Mouse (Mus musculus) cerebellum, adult 2 months (tissue): ENCODE results near the gene Ldlrad3.

Source experiments
- CTCF ChIP-seq: fragments of 200-500 bp; IDR thresholded peaks from 2 replicates; pipeline ENCODE4 v1.5.1; 2011; ENCODE audit warnings: low read depth, mild to moderate bottlenecking, control low read depth, low read length, moderate library complexity, borderline replicate concordance; ENCODE audit not compliant: insufficient read depth
- POLR2A ChIP-seq: fragments of 200-500 bp; IDR thresholded peaks from 2 replicates; pipeline ENCODE4 v1.6.1; 2011; ENCODE audit warnings: low read length, control low read depth, borderline replicate concordance; ENCODE audit not compliant: insufficient read depth

DNA sequence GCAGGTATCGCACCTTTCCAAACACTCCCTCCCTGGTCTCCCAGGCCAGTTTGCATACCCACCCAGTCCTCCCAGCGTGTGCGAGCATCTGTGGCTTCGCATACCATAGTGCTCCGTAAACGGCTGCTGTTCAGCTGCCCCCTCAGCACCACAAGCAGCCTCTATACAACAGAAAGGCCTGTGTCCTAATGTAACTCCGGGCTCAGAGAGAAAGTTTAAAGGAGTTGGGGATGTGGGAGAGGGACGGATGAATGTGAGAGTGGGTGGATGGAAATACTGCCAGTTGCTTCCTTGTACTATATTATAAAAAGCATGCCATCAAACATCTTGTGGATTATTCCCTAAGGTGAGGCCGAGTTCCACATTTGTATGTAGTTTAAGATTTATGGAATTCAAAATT is 59.0 kb downstream of the Ldlrad3 start:
- TF ChIP-seq CTCF (no peak), POLR2A (no peak)
